Mouse (Mus musculus): Measurements from ENCODE around the gene Bloc1s2.

Gene Bloc1s2

GRCm38 (mm10) chr19:44145702-44146567 lies at the start of gene Bloc1s2:
Bloc1s2 (minus strand) TSS chr19:44146446.
- peak; percentile 41 for DNase-seq (ENCODE audit: low spot score)

GRCm38 (mm10) chr19:44195138-44195537 lies 48.9 kb upstream of the Bloc1s2 start:
- no peak for DNase-seq (ENCODE audit: low spot score)

GRCm38 (mm10) chr19:44193906-44194305 lies 47.7 kb upstream of the Bloc1s2 start:
- DNase-seq (ENCODE audit: low spot score) = no peak

GRCm38 (mm10) chr19:44192342-44192741 lies 46.1 kb upstream of the Bloc1s2 start, which contains the start of gene Pkd2l1:
Pkd2l1 (minus strand) TSS chr19:44192442.
- no peak for DNase-seq (ENCODE audit: low spot score)

- DNase-seq (ENCODE audit: low spot score) = no peak
These were observed 42.8 kb upstream of the Bloc1s2 start for GRCm38 (mm10) chr19:44189056-44189455.

GRCm38 (mm10) chr19:44183968-44184367 lies 37.7 kb upstream of the Bloc1s2 start:
- no peak for DNase-seq (ENCODE audit: low spot score)

- DNase-seq (ENCODE audit: low spot score) = no peak
These were observed 34.3 kb upstream of the Bloc1s2 start for GRCm38 (mm10) chr19:44180502-44180901.

- no peak for DNase-seq (ENCODE audit: low spot score)
These were observed 30.5 kb upstream of the Bloc1s2 start for GRCm38 (mm10) chr19:44176741-44177140.

- DNase-seq (ENCODE audit: low spot score) = no peak
These were observed 28.6 kb upstream of the Bloc1s2 start for GRCm38 (mm10) chr19:44174835-44175234.

GRCm38 (mm10) chr19:44161515-44161914 lies 15.3 kb upstream of the Bloc1s2 start:
- no peak for DNase-seq (ENCODE audit: low spot score)

GRCm38 (mm10) chr19:44159386-44159785 lies 13.1 kb upstream of the Bloc1s2 start:
- DNase-seq (ENCODE audit: low spot score) = no peak

- no peak for DNase-seq (ENCODE audit: low spot score)
These were observed 10.8 kb upstream of the Bloc1s2 start for GRCm38 (mm10) chr19:44157005-44157404.

- DNase-seq (ENCODE audit: low spot score) = no peak
These were observed 7.5 kb upstream of the Bloc1s2 start for GRCm38 (mm10) chr19:44153781-44154180.

GRCm38 (mm10) chr19:44148991-44149390 lies 2.7 kb upstream of the Bloc1s2 start:
- DNase-seq (ENCODE audit: low spot score) = no peak

- DNase-seq (ENCODE audit: low spot score) = no peak
These were observed 2.1 kb upstream of the Bloc1s2 start for GRCm38 (mm10) chr19:44148345-44148744.

- DNase-seq (ENCODE audit: low spot score) = no peak
These were observed 705 bp upstream of the Bloc1s2 start for GRCm38 (mm10) chr19:44146951-44147350.

GRCm38 (mm10) chr19:44146568-44146879 lies 278 bp upstream of the Bloc1s2 start:
- DNase-seq (ENCODE audit: low spot score) = no peak

- no peak for DNase-seq (ENCODE audit: low spot score)
These were observed 1.9 kb downstream of the Bloc1s2 start for GRCm38 (mm10) chr19:44144366-44144765.

GRCm38 (mm10) chr19:44135960-44136485 lies 10.2 kb downstream of the Bloc1s2 start:
- no peak for DNase-seq (ENCODE audit: low spot score)

- peak; percentile 57 for DNase-seq (ENCODE audit: low spot score)
These were observed 10.9 kb downstream of the Bloc1s2 start, which contains the start of gene Cwf19l1 for GRCm38 (mm10) chr19:44135072-44135959. Cwf19l1 (minus strand) TSS chr19:44135876.

GRCm38 (mm10) chr19:44132917-44133316 lies 13.3 kb downstream of the Bloc1s2 start:
- no peak for DNase-seq (ENCODE audit: low spot score)

- DNase-seq (ENCODE audit: low spot score) = no peak
These were observed 17.7 kb downstream of the Bloc1s2 start for GRCm38 (mm10) chr19:44128560-44128959.
